Comparison of ENCODE assay signal across 10 mouse cellular contexts in genomic region chr19:11608172-11608571, GRCm38 (mm10). TPM values are rescaled to one million over a fixed set of nuclear protein-coding genes. Genes with fewer than 3 reads are reported as not detected.
DNase-seq lines count a peak whose midpoint lies in the region; ATAC-seq and TF ChIP-seq lines count a peak whose summit lies in the region.
"Had no signal": no experiment of that assay in that cellular context is flagged by ENCODE, and none has a peak within 500 bp of the region (broad histone marks: within the 10 kb centered on the region; RNA-seq: fewer than 3 reads in every experiment).

No protein-coding gene starts in this region.

- no peak overlapping the region for H3K4me2 ChIP-seq in liver, embryonic 11.5 days
- H3K4me2 ChIP-seq in hindbrain, embryonic 11.5 days (replicated peaks; ENCODE audit: low read depth, low read length): no peak overlapping the region
- no peak overlapping the region for H3K4me2 ChIP-seq in liver, embryonic 14.5 days (ENCODE audit: low read depth)
- H3K4me2 ChIP-seq: heart, embryonic 13.5 days had no signal

- peak; percentile 68 to 77 for DNase-seq in cerebellum, postnatal 10 days
- DNase-seq in liver, adult 2 months (ENCODE audit: extremely low read depth, low read depth, low spot score): peak; percentile 22
- no peak for DNase-seq in liver, embryonic 11.5 days (ENCODE audit: low spot score)
- DNase-seq in adrenal gland, postnatal 10 days: peak; percentile 56
- DNase-seq in hindbrain, embryonic 11.5 days (ENCODE audit: low spot score): peak; percentile 71
- DNase-seq in liver, embryonic 14.5 days (ENCODE audit: low read depth in 3 of 3, low spot score in 3 of 3): peak in 1 of 3 experiments; percentile 19
- DNase-seq in retina, postnatal 1 day: peak; percentile 63

- no peak for TF ChIP-seq EP300 in liver, embryonic 14.5 days (IDR thresholded peaks at IDR 0.05; ENCODE audit: low read depth)

- WGBS in liver, adult 2 months: 0% methylated on average over 1 of the region's 1 CpGs
- WGBS in liver, embryonic 11.5 days: 17% methylated on average over 1 of the region's 1 CpGs
- 13% methylated on average over 1 of the region's 1 CpGs for WGBS in hindbrain, embryonic 11.5 days
- WGBS in liver, embryonic 14.5 days (ENCODE audit: insufficient replicate concordance): 0% methylated on average over 1 of the region's 1 CpGs

- no peaks in the 10 kb centered on the region for H3K4me1 ChIP-seq in liver, adult 2 months (ENCODE audit: control insufficient read depth, insufficient read depth, low read length)
- peaks cover 7% of the 10 kb centered on the region for H3K4me1 ChIP-seq in liver, embryonic 11.5 days (replicated peaks; ENCODE audit: control insufficient read depth, insufficient read depth, low read length)
- H3K4me1 ChIP-seq in hindbrain, embryonic 11.5 days (replicated peaks; ENCODE audit: control insufficient read depth, insufficient read depth, low read length): no peaks in the 10 kb centered on the region
- H3K4me1 ChIP-seq in liver, embryonic 14.5 days (replicated peaks; ENCODE audit: control insufficient read depth in 2 of 2, insufficient read depth in 2 of 2, low read length in 1 of 2): peaks cover 0 to 6% of the 10 kb centered on the region in 2 experiments; a peak in 2 of 4 replicates
- H3K4me1 ChIP-seq: heart, embryonic 13.5 days had no signal

- H3K27ac ChIP-seq in liver, adult 2 months (replicated peaks; ENCODE audit: insufficient read depth, low read depth, low read length): no peak overlapping the region
- H3K27ac ChIP-seq in liver, embryonic 11.5 days (ENCODE audit: low read depth, low read length): no peak overlapping the region
- no peak overlapping the region for H3K27ac ChIP-seq in hindbrain, embryonic 11.5 days (ENCODE audit: low read depth, low read length)
- H3K27ac ChIP-seq in liver, embryonic 14.5 days: no peak overlapping the region
- H3K27ac ChIP-seq: heart, embryonic 13.5 days had no signal

- ATAC-seq in cerebellum, adult (ENCODE audit: insufficient number of reproducible peaks, low FRiP score, low TSS enrichment): no peak
- ATAC-seq in liver, embryonic 11.5 days (replicated peaks; ENCODE audit: low FRiP score): no peak
- ATAC-seq in hindbrain, embryonic 11.5 days (ENCODE audit: low FRiP score): no peak
- no peak for ATAC-seq in liver, embryonic 14.5 days (ENCODE audit: insufficient read depth)

- no peak overlapping the region for H3K9ac ChIP-seq in liver, adult 2 months (ENCODE audit: low read depth, low read length)
- no peak overlapping the region for H3K9ac ChIP-seq in liver, embryonic 11.5 days (ENCODE audit: low read depth, low read length)
- H3K9ac ChIP-seq in hindbrain, embryonic 11.5 days (ENCODE audit: low read depth, low read length): no peak overlapping the region
- H3K9ac ChIP-seq in liver, embryonic 14.5 days (replicated peaks): no peak overlapping the region
- H3K9ac ChIP-seq: heart, embryonic 13.5 days had no signal

- H3K27me3 ChIP-seq in liver, adult 2 months (ENCODE audit: control insufficient read depth, insufficient read depth, low read length): no peaks in the 10 kb centered on the region
- no peaks in the 10 kb centered on the region for H3K27me3 ChIP-seq in liver, embryonic 11.5 days (replicated peaks; ENCODE audit: control insufficient read depth, insufficient read depth, low read length)
- H3K27me3 ChIP-seq in hindbrain, embryonic 11.5 days (ENCODE audit: control insufficient read depth, insufficient read depth, low read length): no peaks in the 10 kb centered on the region
- no peaks in the 10 kb centered on the region for H3K27me3 ChIP-seq in liver, embryonic 14.5 days (ENCODE audit: control insufficient read depth, insufficient read depth, low read length)
- H3K27me3 ChIP-seq: heart, embryonic 13.5 days had no signal

- no peaks in the 10 kb centered on the region for H3K9me3 ChIP-seq in liver, embryonic 11.5 days (ENCODE audit: control insufficient read depth, low read length)
- H3K9me3 ChIP-seq in hindbrain, embryonic 11.5 days (ENCODE audit: control insufficient read depth, low read length): no peaks in the 10 kb centered on the region
- H3K9me3 ChIP-seq in liver, embryonic 14.5 days (ENCODE audit: control insufficient read depth, low read length): no peaks in the 10 kb centered on the region
- H3K9me3 ChIP-seq: heart, embryonic 13.5 days had no signal

- H3K4me3 ChIP-seq in liver, adult 2 months (ENCODE audit: insufficient read depth, low read depth, low read length): no peak overlapping the region
- no peak overlapping the region for H3K4me3 ChIP-seq in liver, embryonic 11.5 days (ENCODE audit: low read depth, low read length)
- H3K4me3 ChIP-seq in hindbrain, embryonic 11.5 days (ENCODE audit: low read depth, low read length): no peak overlapping the region
- H3K4me3 ChIP-seq in liver, embryonic 14.5 days (ENCODE audit: insufficient read depth in 1 of 2, low read depth in 2 of 2, low read length in 2 of 2): no peak overlapping the region
- H3K4me3 ChIP-seq: heart, embryonic 13.5 days; myocyte had no signal

- no peaks in the 10 kb centered on the region for H3K36me3 ChIP-seq in liver, adult 2 months (ENCODE audit: control insufficient read depth, insufficient read depth, low read length)
- no peaks in the 10 kb centered on the region for H3K36me3 ChIP-seq in liver, embryonic 11.5 days (ENCODE audit: control insufficient read depth, insufficient read depth, low read length)
- H3K36me3 ChIP-seq in hindbrain, embryonic 11.5 days (ENCODE audit: control insufficient read depth, insufficient read depth, low read length): no peaks in the 10 kb centered on the region
- no peaks in the 10 kb centered on the region for H3K36me3 ChIP-seq in liver, embryonic 14.5 days (replicated peaks; ENCODE audit: control insufficient read depth, insufficient read depth, low read depth)
- H3K36me3 ChIP-seq: heart, embryonic 13.5 days had no signal

- H3K79me2 ChIP-seq in liver, adult 2 months (ENCODE audit: control insufficient read depth, insufficient read depth, low read length): no peaks in the 10 kb centered on the region

- peak; percentile 48 for TF ChIP-seq CTCF in liver, adult 2 months (IDR thresholded peaks at IDR 0.05; ENCODE audit: low read depth, low read length)
- TF ChIP-seq CTCF in liver, embryonic 14.5 days (IDR thresholded peaks at IDR 0.05; ENCODE audit: low read depth): peak; percentile 71

- no peak for TF ChIP-seq POLR2A in liver, adult 2 months (IDR thresholded peaks at IDR 0.05; ENCODE audit: extremely low read depth, insufficient read depth, low read length)

RNA-seq across cellular contexts. Expression of gene Ms4a6d, which starts 3.5 kb away (rescaled TPM):
- 3.9 and 4.5 TPM in 2 replicates for total RNA-seq in liver, adult 2 months (2014; rRNA removed)
- 0.82 and 0.85 TPM in 2 replicates for polyA plus RNA-seq in liver, adult 2 months (2012; rRNA removed)
- polyA plus RNA-seq in liver, embryonic 11.5 days (2014; fragmentation: Nextera tagmentation; extraction: Ambion mirVana): 3.8 and 5.1 TPM in 2 replicates
- total RNA-seq in adrenal gland, postnatal 10 days (2021): 1 to 10 TPM; 2.7 to 3.8 TPM
- 4.6 and 4.8 TPM in 2 replicates for polyA plus RNA-seq in hindbrain, embryonic 11.5 days (2014; fragmentation: Nextera tagmentation; extraction: Ambion mirVana)
- polyA plus RNA-seq in liver, embryonic 14.5 days (2012; rRNA removed): 1.7 and 2.4 TPM in 2 replicates
- polyA plus RNA-seq in liver, embryonic 14.5 days (2014; fragmentation: Nextera tagmentation; extraction: Ambion mirVana): 4.1 and 5.4 TPM in 2 replicates

RNA-seq across cellular contexts. Expression of gene Ms4a2, which starts 15.3 kb away (rescaled TPM):
- total RNA-seq in liver, adult 2 months (2014; rRNA removed): not detected in 2 replicates
- polyA plus RNA-seq in liver, adult 2 months (2012; rRNA removed): not detected in 2 replicates
- polyA plus RNA-seq in liver, embryonic 11.5 days (2014; fragmentation: Nextera tagmentation; extraction: Ambion mirVana): 0.19 TPM in 2 replicates
- under 1 TPM; 0.12 to 0.24 TPM for total RNA-seq in adrenal gland, postnatal 10 days (2021)
- polyA plus RNA-seq in hindbrain, embryonic 11.5 days (2014; fragmentation: Nextera tagmentation; extraction: Ambion mirVana): 0.15 TPM in 1 of 2 replicates, not detected in the other
- 0.25 and 0.58 TPM in 2 replicates for polyA plus RNA-seq in liver, embryonic 14.5 days (2012; rRNA removed)
- 0.77 and 1.6 TPM in 2 replicates for polyA plus RNA-seq in liver, embryonic 14.5 days (2014; fragmentation: Nextera tagmentation; extraction: Ambion mirVana)
- polyA plus RNA-seq: heart, embryonic 13.5 days; myocyte had no signal

RNA-seq across cellular contexts. Expression of gene Ms4a3, which starts 32.5 kb away (rescaled TPM):
- total RNA-seq in liver, adult 2 months (2014; rRNA removed): not detected in 2 replicates
- not detected in 2 replicates for polyA plus RNA-seq in liver, adult 2 months (2012; rRNA removed)
- polyA plus RNA-seq in liver, embryonic 11.5 days (2014; fragmentation: Nextera tagmentation; extraction: Ambion mirVana): 7.5 and 9.7 TPM in 2 replicates
- under 1 TPM in 1 of 2 experiments, not detected in 1; 0.63 TPM for total RNA-seq in adrenal gland, postnatal 10 days (2021)
- polyA plus RNA-seq in hindbrain, embryonic 11.5 days (2014; fragmentation: Nextera tagmentation; extraction: Ambion mirVana): 0.36 TPM in 1 of 2 replicates, not detected in the other
- polyA plus RNA-seq in liver, embryonic 14.5 days (2012; rRNA removed): 11.1 and 12.4 TPM in 2 replicates
- 22.9 and 38.3 TPM in 2 replicates for polyA plus RNA-seq in liver, embryonic 14.5 days (2014; fragmentation: Nextera tagmentation; extraction: Ambion mirVana)
- polyA plus RNA-seq: myocyte had no signal

RNA-seq across cellular contexts. Expression of gene Oosp2, which starts 52.2 kb away (rescaled TPM):
- total RNA-seq in liver, adult 2 months (2014; rRNA removed): not detected in 2 replicates
- not detected in 2 replicates for polyA plus RNA-seq in liver, adult 2 months (2012; rRNA removed)
- not detected in 2 replicates for polyA plus RNA-seq in liver, embryonic 11.5 days (2014; fragmentation: Nextera tagmentation; extraction: Ambion mirVana)
- not detected for total RNA-seq in adrenal gland, postnatal 10 days (2021)
- polyA plus RNA-seq in hindbrain, embryonic 11.5 days (2014; fragmentation: Nextera tagmentation; extraction: Ambion mirVana): not detected in 2 replicates
- polyA plus RNA-seq in liver, embryonic 14.5 days (2012; rRNA removed): 0.17 and 0.36 TPM in 2 replicates
- 0.66 and 0.77 TPM in 2 replicates for polyA plus RNA-seq in liver, embryonic 14.5 days (2014; fragmentation: Nextera tagmentation; extraction: Ambion mirVana)
- polyA plus RNA-seq: heart, embryonic 13.5 days; myocyte had no signal
